In genomic region chr5:141902544-141903250, GRCm38 (mm10) we compare ENCODE assay signal across 11 mouse cellular contexts.
A peak's percentile ranks its signal among the peaks of the same experiment; 100 is the strongest.
DNase-seq lines count a peak whose midpoint lies in the region; ATAC-seq lines count a peak whose summit lies in the region.
"Had no signal": no experiment of that assay in that cellular context is flagged by ENCODE, and none has a peak within 500 bp of the region (broad histone marks: within the 10 kb centered on the region; RNA-seq: fewer than 3 reads in every experiment).

No protein-coding gene starts in this region.

- no peak overlapping the region for H3K4me2 ChIP-seq in hindbrain, embryonic 15.5 days
- no peak overlapping the region for H3K4me2 ChIP-seq in hindbrain, embryonic 14.5 days (replicated peaks)
- H3K4me2 ChIP-seq in kidney, embryonic 14.5 days (replicated peaks; ENCODE audit: low read depth, low read length) = no peak overlapping the region

- peaks cover 16% of the 10 kb centered on the region; the same call in 1 of the 2 replicates for H3K4me1 ChIP-seq in hindbrain, embryonic 15.5 days (replicated peaks)
- no peaks in the 10 kb centered on the region for H3K4me1 ChIP-seq in hindbrain, embryonic 14.5 days (replicated peaks; ENCODE audit: control insufficient read depth, insufficient read depth, low read length)
- H3K4me1 ChIP-seq in heart, embryonic 10.5 days = peaks cover 20% of the 10 kb centered on the region
- 0 out of 2 replicates have a peak, but pooled peaks cover 4% of the 10 kb centered on the region for H3K4me1 ChIP-seq in kidney, embryonic 14.5 days (ENCODE audit: control insufficient read depth, insufficient read depth, low read length)
- peaks cover 3% of the 10 kb centered on the region; the same call in 1 of the 2 replicates for H3K4me1 ChIP-seq in limb, embryonic 10.5 days

- H3K36me3 ChIP-seq in hindbrain, embryonic 15.5 days = no peaks in the 10 kb centered on the region
- H3K36me3 ChIP-seq in hindbrain, embryonic 14.5 days (replicated peaks; ENCODE audit: control insufficient read depth, insufficient read depth) = no peaks in the 10 kb centered on the region
- H3K36me3 ChIP-seq in heart, embryonic 10.5 days = peaks cover 4% of the 10 kb centered on the region; the same call in 1 of the 2 replicates
- H3K36me3 ChIP-seq in kidney, embryonic 14.5 days (ENCODE audit: control insufficient read depth, insufficient read depth, low read length) = no peaks in the 10 kb centered on the region
- no peaks in the 10 kb centered on the region for H3K36me3 ChIP-seq in limb, embryonic 10.5 days

- H3K9me3 ChIP-seq in hindbrain, embryonic 15.5 days = no peaks in the 10 kb centered on the region
- no peaks in the 10 kb centered on the region for H3K9me3 ChIP-seq in hindbrain, embryonic 14.5 days (ENCODE audit: control insufficient read depth, low read length)
- no peaks in the 10 kb centered on the region for H3K9me3 ChIP-seq in heart, embryonic 10.5 days
- H3K9me3 ChIP-seq in kidney, embryonic 14.5 days (ENCODE audit: control insufficient read depth, low read length) = 0 out of 2 replicates have a peak, but pooled peaks cover 4% of the 10 kb centered on the region
- H3K9me3 ChIP-seq in limb, embryonic 10.5 days (replicated peaks) = no peaks in the 10 kb centered on the region

- ATAC-seq in hindbrain, embryonic 15.5 days (ENCODE audit: low FRiP score, low read depth) = 0 out of 2 replicates have a peak, but pooled peaks have one; percentile 23
- ATAC-seq in hindbrain, embryonic 14.5 days (ENCODE audit: low FRiP score) = no peak
- 0 out of 2 replicates have a peak, but pooled peaks have one; percentile 43 for ATAC-seq in kidney, embryonic 14.5 days (ENCODE audit: low FRiP score, low TSS enrichment)
- ATAC-seq: forebrain, embryonic 14.5 days had no signal

- no peaks in the 10 kb centered on the region for H3K27me3 ChIP-seq in hindbrain, embryonic 15.5 days
- H3K27me3 ChIP-seq in hindbrain, embryonic 14.5 days (ENCODE audit: control insufficient read depth, insufficient read depth, low read length) = no peaks in the 10 kb centered on the region
- no peaks in the 10 kb centered on the region for H3K27me3 ChIP-seq in heart, embryonic 10.5 days (ENCODE audit: insufficient read depth, poor library complexity, severe bottlenecking)
- H3K27me3 ChIP-seq in kidney, embryonic 14.5 days (ENCODE audit: control insufficient read depth, insufficient read depth, low read length) = no peaks in the 10 kb centered on the region
- no peaks in the 10 kb centered on the region for H3K27me3 ChIP-seq in limb, embryonic 10.5 days (ENCODE audit: low read depth, poor library complexity, severe bottlenecking)

- DNase-seq in hindbrain, embryonic 14.5 days (ENCODE audit: low spot score) = no peak
- DNase-seq in adrenal gland, adult 2 months = peak; percentile 92
- no peak for DNase-seq in heart, embryonic 10.5 days (ENCODE audit: low spot score)
- no peak for DNase-seq in limb, embryonic 10.5 days (ENCODE audit: low spot score)
- no peak for DNase-seq in layer of hippocampus, adult 9-11 months
- no peak for DNase-seq in right cerebral cortex, postnatal 10 days (ENCODE audit: low spot score in 2 of 2)
- DNase-seq: embryo, embryonic 11 days; liver had no signal

- H3K27ac ChIP-seq in hindbrain, embryonic 15.5 days (replicated peaks) = no peak overlapping the region
- no peak overlapping the region for H3K27ac ChIP-seq in hindbrain, embryonic 14.5 days
- peak overlapping the region; percentile 59; the same call in 1 of the 2 replicates for H3K27ac ChIP-seq in heart, embryonic 10.5 days
- no peak overlapping the region for H3K27ac ChIP-seq in kidney, embryonic 14.5 days (ENCODE audit: low read depth, low read length)
- no peak overlapping the region for H3K27ac ChIP-seq in limb, embryonic 10.5 days

- no peak overlapping the region for H3K9ac ChIP-seq in hindbrain, embryonic 15.5 days
- no peak overlapping the region for H3K9ac ChIP-seq in hindbrain, embryonic 14.5 days
- no peak overlapping the region for H3K9ac ChIP-seq in kidney, embryonic 14.5 days (ENCODE audit: low read depth, low read length)

- no peak overlapping the region for H3K4me3 ChIP-seq in hindbrain, embryonic 15.5 days
- H3K4me3 ChIP-seq in hindbrain, embryonic 14.5 days (replicated peaks; ENCODE audit: low read length) = no peak overlapping the region
- H3K4me3 ChIP-seq in heart, embryonic 10.5 days = no peak overlapping the region
- H3K4me3 ChIP-seq in kidney, embryonic 14.5 days (ENCODE audit: low read length) = no peak overlapping the region
- no peak overlapping the region for H3K4me3 ChIP-seq in limb, embryonic 10.5 days

- 56% methylated on average over 16 of the region's 16 CpGs for WGBS in hindbrain, embryonic 15.5 days
- 70% methylated on average over 16 of the region's 16 CpGs for WGBS in hindbrain, embryonic 14.5 days
- 56% methylated on average over 16 of the region's 16 CpGs for WGBS in heart, embryonic 10.5 days
- WGBS in kidney, embryonic 14.5 days = 44% methylated on average over 16 of the region's 16 CpGs
- 76% methylated on average over 16 of the region's 16 CpGs for WGBS in limb, embryonic 10.5 days
